Mouse (Mus musculus) heart, postnatal 36 days (tissue): ENCODE data around the gene Arl10. TPM values are rescaled to one million over a fixed set of nuclear protein-coding genes. Genes with fewer than 3 reads are reported as not detected.

Experiments
- DNase-seq, 2 experiments: peaks; one replicate each; pipeline ENCODE4 v3.0.0; 2021 to 2022
- intact Hi-C: fragments of 180-260 bp; cut with DNase I; formaldehyde crosslinking; loops from one replicate; pipeline ENCODE4 v1.15.1; 2025
- total RNA-seq, 2 experiments: library from RNA; stranded (reverse); gene quantifications; 2 replicates each; pipeline ENCODE4 v1.2.3; 2021

Gene Arl10
- total RNA-seq: 1 to 10 TPM; 6.8 to 7.3 TPM

DNA sequence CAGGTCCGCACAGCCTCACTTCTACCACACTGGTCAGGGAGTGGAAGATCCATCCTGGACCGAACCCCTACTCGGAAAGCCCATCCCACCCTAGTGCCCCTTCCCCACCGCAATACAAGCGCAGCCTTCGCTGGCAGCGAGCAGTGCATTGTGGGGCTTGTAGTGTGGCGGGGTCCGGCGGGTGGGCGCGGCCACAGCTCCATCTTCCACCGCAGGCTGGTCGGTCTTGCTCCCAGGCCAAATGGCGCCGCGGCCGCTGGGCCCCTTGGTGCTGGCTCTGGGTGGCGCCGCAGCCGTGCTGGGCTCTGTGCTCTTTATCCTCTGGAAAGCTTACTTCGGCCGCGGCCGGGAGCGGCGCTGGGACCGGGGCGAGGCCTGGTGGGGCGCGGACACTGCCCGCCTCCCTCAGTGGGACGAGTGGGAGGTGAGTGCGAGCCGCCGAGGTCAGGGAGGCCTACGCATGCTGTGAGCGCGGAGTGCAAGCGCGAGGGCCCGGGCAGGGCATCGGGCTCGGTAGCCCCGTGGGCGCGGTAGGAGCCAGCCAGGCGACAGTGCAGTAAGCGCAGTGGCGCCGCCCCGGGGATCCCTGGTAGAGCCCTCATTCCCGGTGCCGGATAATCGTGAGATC lies at the start of gene Arl10:
Gene Arl10, plus strand, starts transcription at position 162 of the 628 bp plus-strand sequence.
- DNase-seq: peak; percentile 78 to 83
- intact Hi-C loops: loop anchor here (2.0 kb wide), 2 partner anchors 36 to 46 kb away; partner anchors contain the start of genes Cltb and Faf2

DNA sequence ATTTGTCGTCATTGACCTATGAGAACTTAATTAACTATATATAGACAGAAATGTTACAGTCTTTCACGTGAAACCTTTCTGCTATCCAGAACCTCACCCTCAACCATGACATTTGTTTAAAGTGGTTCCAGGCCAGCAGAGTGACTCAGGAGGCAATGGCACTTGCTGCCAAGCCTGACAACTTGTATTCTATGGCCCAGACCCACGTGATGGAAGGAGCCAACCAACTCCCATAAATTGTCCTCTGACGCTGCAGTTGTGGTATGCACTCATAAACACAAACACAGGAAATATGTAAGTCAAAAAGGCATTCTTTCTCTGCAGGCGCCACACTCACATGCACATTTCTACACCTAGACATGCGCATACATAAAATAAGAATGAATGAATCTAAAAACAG lies 47.7 kb upstream of the Arl10 start:
- intact Hi-C loops: no loop called here

DNA sequence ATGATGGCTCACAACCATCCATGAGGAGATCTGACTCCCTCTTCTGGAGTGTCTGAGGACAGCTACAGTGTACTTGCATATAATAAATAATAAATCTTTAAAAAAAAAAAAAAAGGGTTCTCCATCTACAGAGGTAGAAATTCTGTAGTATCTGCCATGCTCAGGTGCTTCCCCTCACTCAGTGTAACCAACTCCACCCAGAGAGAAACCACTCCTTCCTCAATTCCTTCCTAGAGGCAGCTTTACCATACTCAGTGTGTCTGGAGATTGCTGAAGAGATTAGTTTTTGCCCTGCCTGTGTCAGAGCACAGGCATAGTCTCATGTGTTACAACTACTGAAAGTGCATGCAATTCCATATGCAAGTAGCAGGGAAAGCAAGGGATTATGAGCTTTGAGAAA lies 42.7 kb upstream of the Arl10 start:
- no peak for DNase-seq
- intact Hi-C loops: no loop called here

More for the DNA sequence above, 47.7 kb upstream of the Arl10 start:
- DNase-seq: no peak

DNA sequence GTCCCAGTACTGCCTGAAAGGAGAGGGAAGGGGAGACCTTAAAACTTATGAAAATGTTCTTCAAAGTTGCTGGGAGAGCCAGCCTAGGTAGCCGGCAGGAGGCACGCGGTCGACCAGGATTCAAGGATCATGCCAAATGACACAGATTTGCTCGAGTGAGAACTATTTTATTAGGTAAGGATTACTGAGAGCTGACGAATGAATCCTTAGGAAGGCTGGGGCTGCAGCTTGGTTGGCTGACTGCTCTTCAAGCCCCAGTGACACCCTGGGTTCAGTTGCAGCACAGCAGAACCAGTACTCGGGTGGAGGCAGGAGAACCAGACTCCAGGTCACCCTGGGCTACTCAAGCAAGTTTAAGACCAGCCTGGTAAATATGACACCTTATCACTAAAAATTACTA lies 26.8 kb upstream of the Arl10 start:
- intact Hi-C loops: no loop called here

DNA sequence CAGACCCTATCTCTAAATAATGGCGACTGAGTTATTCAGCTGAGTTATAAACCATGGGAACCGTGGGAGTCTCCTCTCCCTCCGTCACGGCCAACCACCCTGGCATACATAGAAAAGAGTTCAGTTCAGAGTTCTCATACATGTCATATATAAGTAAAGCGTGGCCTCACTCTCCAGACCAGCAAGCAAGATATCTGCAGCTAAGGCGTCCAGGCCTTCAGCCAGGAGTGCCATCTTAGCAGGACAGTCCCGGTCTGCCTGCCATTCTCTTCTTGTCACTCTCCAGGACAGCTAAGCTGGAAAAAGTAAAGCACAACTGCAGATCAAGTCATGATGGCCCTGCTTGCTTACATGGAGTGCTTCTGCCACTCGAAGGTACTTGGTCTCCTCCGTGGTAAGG lies 18.6 kb upstream of the Arl10 start:
- no peak for DNase-seq
- intact Hi-C loops: no loop called here

More for the DNA sequence above, 26.8 kb upstream of the Arl10 start:
- DNase-seq: no peak

DNA sequence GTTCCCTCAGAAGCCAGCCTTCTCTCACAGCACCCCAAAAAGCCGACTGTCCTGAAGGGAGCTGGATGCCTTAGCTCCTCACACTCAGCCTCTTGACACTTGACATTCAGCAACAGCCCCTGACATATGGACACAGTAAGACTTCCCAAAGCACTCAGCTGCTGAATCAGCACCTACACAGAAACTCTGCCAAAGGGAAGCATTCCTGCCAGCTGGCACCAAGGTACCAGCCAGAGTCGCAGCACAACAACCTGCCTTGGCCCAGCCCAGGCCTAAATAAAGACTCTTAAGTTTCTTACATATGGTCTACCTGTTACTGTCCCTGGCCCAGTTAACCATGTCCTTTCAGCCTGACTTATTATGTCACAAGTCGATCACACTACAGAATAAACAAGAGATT lies 18.0 kb upstream of the Arl10 start:
- intact Hi-C loops: no loop called here
- peak; percentile 42 for DNase-seq

DNA sequence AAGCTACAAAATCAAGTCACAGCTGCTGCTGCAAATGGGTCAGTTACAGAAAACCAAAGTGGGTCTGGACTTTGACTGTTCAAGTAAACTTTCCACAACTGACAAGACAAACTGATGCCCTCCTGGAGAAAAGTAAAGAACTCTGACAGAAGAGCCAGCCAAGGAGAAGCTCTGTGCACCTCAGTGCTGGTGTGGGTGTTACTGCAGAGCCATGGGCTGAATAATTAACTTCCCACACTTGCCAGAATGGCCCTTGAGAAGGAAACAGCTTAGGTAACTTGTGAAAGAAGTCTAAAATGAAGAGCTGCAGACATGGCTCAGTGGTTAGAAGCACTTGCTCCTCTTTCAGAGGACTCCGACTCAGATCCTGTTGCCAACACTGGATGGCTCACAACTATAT lies 17.2 kb upstream of the Arl10 start:
- no peak for DNase-seq
- intact Hi-C loops: no loop called here

DNA sequence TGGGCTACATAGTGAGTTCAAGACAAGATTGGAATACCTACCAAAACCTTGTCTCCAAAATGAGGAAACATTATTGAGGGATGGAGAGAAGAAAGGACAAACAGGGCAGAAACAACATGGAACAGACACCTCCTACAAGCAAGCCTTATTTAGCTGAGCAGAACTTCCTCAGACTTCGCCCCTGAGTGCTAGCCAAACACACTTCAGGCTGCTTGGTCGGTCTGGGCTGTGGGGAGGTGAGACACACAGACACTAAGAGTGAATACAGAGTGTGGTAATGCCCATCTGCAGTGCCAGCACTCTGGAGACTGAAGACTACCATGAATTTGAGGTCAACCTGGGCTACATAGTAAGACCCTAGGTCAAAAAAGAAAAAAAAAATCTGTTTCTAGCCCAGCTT lies 15.2 kb upstream of the Arl10 start:
- DNase-seq: no peak
- intact Hi-C loops: loop anchor here (5.0 to 10.0 kb wide), 3 partner anchors 92 to 255 kb away; partner anchors contain the start of gene Thoc3

DNA sequence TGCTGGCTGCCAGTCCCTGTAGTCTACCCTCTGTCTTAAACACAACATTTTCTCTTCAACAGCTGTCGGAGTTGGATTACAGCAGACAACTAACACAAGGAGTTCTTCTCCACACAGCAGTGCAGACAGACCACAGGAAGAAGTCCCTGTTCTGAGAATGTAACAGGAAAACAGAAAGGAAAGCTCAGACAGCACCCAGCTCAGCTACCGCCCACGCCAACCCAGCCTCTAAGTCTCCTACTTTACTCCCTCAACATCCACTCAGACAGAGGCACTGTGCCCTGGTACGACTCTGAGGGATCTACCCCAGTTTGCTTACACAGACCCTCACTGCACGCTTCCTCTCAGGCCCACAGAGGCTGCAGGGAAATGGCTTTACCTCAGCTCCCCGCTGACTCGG lies 14.2 kb upstream of the Arl10 start:
- intact Hi-C loops: loop anchor here (5.0 to 10.0 kb wide), 3 partner anchors 93 to 256 kb away; partner anchors contain the start of gene Thoc3
- no peak for DNase-seq

DNA sequence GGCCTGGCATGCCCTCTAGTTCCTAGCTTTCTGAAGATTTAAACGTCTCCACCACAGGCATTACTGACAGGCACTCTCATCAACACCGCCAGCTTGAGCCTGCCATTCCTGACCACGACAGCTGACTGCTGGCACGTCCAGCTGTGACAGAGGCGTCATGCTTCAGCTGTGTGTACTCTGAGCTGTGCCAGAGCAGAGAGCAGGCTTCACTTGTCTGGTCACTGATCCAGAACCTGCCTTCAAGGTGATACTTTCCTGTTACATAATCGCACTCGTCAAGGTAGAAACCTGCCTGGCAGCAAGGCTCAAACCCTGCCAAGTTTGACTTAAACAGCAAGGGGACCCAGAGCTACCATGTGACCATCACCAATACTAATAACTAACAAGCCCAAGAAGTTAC lies 12.3 kb upstream of the Arl10 start:
- intact Hi-C loops: loop anchor here (5.0 to 10.0 kb wide), 3 partner anchors 95 to 258 kb away; partner anchors contain the start of gene Thoc3
- DNase-seq: no peak

DNA sequence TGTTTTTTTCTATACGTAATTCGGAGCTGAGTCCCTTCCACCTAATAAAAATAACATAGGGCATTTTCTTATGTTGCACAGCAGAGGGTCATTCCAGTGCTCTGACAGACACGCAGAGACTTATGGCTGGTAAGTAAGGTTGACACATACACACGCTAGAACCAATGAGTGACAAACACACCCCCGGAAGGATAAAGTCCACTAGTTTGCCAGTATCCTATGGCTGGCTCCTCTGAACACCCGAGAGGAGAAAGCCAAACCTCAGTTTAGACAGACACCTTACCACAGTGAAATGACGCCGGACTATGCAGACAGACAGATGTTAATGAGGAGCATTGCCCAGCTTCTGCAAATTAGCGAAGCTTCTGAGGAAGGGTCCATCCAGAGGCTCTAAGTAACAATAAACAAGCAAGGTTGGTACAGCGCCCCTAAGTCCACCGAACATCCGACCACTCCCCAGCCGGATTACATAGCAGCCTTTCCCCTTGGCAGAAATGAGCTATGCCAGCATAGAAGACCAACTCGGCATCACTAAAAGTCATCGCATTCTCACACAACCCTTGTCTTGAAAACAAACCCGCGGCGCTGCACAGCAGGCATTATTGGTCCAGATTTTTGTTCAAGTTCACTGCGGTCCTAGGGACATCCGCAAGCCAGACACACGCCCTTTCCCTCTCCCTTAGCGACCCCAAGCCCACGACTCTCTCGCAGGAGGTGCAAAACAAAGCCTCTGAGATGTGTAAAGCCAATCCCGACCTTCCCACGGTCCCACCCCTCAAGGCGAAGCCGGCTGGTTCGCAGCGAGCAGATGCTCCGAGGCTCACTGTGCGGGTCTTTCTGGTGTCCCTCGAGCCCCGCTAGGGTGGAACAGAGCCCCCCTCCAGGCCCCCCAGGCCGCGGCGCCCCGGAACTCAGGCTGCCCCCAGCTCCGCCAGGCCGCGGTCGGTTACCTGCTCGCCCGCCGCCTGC lies 10.3 kb upstream of the Arl10 start:
- no peak for DNase-seq
- intact Hi-C loops: loop anchor here (1.0 to 10.0 kb wide), 5 partner anchors 26 to 260 kb away; partner anchors contain the start of genes Faf2, Higd2a, Nop16 and Thoc3

DNA sequence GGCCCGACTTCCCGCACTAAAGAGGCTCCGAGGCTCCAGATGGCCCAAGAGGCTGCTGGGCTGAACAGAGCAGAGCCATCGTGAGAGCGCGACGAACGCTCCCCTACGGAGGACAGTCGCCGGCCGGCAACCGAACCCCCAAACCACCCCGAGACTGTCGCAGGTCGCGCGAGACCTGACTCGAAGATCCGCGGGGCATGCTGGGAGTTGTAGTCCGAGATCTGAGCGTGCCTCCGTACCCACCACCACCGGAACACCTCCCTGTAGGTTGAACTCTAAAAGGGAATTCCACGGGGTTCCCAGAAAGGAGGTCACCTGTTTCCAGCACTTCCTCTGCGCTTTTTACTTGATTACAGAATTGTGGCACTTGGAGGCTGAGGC lies 9.6 kb upstream of the Arl10 start, which contains the start of gene 4833439L19Rik:
Gene 4833439L19Rik, minus strand, starts transcription at position 235 of the 381 bp plus-strand sequence.
- intact Hi-C loops: loop anchor here (1.0 to 10.0 kb wide), 3 partner anchors 25 to 260 kb away; partner anchors contain the start of genes Faf2, Higd2a and Nop16

DNA sequence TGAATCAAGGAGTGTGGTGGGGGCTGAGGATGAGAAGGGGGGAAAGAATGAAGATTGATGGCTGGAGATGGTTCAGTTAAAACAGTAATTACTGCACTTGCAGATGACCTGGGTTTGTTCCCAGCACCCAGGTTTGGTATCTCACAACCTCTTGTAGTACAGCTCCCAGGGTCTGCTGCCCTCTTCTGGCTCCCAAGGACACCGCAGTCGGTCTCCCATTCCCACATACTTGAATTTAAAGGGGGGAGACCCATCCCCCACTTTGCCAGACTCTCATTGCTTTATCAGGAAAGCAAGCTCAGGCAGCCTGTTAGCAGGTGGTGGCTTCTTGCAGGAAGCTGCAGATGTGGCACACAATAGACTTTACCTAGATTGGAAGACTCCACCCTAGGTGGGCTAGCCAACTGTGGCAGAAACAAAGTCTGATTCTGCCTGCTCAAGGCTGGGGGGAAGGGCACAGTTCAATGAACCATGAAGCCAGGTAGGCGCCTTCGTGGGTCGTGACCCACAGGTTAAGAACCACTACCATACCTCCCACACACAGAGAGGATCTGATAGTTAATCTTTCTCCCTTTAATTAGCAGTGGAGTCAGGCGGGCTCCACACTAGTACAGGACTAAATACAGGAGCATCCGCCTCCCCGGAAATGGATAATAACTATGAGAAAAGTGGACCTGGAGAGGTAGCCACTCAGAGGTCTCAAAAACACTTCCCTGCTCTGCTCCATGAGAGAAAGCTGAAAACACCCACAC lies 9.0 kb upstream of the Arl10 start:
- intact Hi-C loops: loop anchor here (1.0 to 10.0 kb wide), 3 partner anchors 25 to 261 kb away; partner anchors contain the start of genes Faf2, Higd2a and Nop16
- peak; percentile 61 to 64 for DNase-seq

More for the DNA sequence above, 9.6 kb upstream of the Arl10 start, which contains the start of gene 4833439L19Rik:
- peak; percentile 93 to 96 for DNase-seq

DNA sequence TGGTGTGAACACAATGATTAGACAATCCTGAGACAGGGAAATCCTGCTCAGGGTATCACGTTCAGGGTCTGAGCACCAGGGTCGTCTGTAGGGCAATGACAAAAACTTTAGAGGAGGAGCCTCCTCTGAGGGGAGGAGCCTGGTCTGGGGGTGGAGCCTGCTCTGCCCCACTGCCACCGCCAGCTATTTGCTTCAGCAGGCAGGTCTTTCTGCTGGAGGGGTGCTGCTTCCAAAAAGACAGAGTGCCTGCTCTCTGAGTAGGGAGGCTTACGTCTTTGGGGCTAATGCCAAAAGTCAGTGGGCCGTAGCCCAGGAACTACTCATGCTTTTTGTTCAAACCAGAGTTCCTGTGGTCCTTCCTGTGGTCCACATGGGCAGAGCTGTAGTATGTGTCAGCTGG lies 6.4 kb upstream of the Arl10 start:
- intact Hi-C loops: loop anchor here (10.0 kb wide), 1 partner anchor 264 kb away; no protein-coding TSS in a partner anchor
- DNase-seq: no peak

DNA sequence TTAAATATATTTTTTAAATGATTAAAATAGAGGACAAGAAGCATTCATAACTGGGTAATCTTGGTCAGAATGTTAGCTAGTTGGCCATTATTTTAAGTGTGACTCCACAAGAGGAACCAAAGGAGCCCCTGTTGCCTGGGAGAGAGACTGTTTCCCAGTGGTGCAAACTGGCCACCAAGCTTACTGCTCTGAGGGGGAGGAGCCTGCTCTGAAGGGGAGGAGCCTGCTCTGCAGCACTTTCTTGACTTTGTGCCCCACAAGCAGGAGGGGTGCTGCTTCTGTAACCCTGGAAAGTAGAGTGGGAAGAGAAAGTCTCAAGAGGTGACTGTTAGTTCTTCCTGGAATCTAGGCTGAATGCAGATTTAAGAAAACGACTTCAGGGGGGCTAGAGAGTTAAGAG lies 5.5 kb upstream of the Arl10 start:
- no peak for DNase-seq
- intact Hi-C loops: loop anchor here (10.0 kb wide), 1 partner anchor 264 kb away; no protein-coding TSS in a partner anchor

DNA sequence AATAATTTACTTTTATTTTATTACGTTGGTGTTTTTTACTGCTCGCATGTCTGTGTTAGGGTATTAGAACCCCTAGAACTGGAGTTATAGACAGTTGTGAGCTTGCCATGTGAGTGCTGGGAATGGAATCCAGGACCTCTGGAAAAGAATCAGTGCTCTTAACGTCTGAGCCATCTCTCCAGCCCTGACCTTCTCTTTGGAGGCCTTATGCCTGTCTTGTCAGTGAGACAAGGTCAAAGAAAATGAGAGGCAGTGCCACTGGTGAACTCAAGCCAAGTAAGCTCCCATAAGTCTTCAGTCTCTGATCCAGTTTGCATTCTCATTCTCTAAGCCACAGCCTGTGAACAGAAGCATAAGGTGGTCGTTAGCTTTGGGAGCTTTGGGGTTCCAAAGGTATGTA lies 4.1 kb upstream of the Arl10 start:
- no peak for DNase-seq
- intact Hi-C loops: no loop called here

DNA sequence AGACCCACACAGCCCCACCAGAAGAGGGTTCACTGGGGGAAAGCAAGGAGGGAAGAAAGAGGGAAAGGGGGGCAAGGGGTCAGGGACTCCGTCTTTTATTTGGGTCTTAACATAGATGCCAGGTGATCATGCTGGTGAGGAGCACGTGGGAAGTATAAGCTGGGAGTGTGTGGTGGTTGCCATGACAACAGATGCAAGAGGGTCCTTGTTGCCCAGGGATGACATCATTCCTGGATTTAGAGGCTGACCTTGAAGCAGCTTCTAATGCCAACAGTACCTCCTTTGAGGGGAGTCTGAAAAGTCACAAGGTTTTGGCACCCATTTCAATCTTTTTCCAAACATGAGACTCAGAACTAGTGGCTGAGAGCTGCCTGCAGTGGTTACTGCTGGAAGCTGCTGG lies 3.2 kb upstream of the Arl10 start:
- DNase-seq: no peak
- intact Hi-C loops: no loop called here

DNA sequence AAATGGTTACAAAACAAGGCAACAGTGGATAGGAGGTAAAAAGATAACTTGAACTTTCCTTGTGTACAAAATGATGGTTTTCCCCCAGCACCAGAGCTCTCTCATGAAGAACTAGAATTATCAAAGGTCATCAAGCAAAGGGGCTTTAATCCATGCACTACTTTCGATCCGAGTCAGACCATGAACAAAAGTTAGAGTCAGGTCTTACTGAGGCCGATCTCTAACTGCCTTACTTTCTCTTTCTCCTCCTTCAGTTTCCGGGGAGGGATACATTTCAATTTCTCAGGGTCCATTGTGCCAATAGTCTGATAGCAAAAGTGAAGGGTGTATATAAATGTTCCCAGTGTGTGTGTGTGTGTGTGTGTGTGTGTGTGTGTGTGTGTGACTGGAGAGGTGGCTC lies 2.2 kb upstream of the Arl10 start:
- DNase-seq: no peak
- intact Hi-C loops: no loop called here

DNA sequence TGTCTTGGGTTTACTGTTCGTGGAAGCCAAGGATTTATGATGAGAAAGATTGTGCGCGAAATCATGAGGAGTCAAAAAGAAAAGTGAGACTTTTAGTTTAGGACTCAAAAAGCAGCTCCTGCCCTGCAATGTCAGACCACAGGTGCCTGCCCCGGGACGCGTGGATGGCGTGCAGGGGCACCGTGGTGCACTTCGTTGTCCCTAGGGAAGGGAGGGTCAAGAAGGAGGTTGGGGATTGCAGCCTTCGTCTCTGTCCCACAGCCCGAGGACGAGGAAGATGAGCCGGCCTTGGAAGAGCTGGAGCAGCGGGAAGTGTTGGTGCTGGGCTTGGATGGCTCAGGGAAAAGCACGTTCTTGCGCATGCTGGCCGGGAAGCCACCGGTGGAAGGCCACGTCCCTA lies 674 bp downstream of the Arl10 start:
- no peak for DNase-seq
- intact Hi-C loops: loop anchor here (2.0 kb wide), 2 partner anchors 35 to 45 kb away; partner anchors contain the start of genes Cltb and Faf2
